Mouse (Mus musculus) hindlimb bud, embryonic 11.5 days (tissue): ENCODE data around the gene Dop1b.

Source experiments
- DNase-seq: peaks from one replicate; pipeline ENCODE4 v3.0.0-alpha.2; 2012; ENCODE audit warnings: low read depth, low spot score; ENCODE audit errors: extremely low spot score

The Dop1b gene

DNA sequence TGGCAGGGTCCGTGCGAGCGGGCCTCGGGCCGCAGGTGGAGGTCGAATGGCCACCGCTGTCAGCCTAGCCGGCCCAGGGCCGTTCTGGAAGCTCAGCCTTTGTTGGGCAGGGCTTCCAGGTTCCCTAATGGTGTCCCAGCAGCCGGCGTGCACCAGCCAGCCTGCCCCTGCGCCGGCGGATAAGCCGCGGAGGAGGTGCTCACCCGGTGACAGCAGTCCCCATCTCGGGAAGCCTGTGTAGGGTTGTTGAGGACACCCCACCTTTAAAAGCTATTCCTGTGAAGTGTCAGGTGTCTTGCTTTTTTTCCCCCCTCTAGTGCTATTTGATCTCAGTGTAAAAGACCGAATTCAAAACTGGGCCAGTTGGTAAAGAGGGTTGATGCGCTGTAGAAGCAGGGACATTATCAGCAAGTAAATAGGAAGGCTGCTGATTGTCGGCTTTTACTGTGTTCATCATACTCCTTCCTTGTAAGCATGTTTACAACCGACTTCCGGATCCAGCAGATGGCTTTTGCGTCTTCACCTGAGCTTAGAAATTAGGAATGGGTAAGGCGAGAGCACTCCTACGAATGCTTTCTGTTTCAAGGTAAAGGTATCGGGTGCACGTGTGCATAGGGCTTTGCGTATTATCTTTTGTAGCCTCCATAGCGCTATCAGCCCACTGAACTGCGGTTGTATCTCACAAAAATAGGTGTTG, 633 bp downstream of the Dop1b start:
- DNase-seq, result no peak

DNA sequence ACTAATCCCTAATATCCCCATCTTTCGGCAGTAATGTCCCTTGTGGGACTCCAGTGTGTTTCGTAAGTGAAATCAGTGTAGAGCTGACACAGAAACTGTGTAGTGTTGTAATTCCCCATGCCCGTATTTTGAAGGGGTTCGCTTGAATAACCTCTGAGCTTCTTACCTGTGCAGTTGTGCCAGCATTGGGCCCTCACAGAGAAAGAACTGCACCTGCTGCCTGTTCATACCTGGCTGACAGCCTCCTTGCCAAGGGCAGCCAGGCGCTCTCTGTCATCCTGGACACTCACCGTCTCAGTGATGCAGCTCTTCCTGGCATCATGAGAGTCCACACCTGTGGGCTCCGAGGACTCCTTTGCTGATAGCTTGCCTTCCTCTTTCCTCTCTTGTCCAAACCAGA, 1.3 kb downstream of the Dop1b start:
- no peak for DNase-seq

DNA sequence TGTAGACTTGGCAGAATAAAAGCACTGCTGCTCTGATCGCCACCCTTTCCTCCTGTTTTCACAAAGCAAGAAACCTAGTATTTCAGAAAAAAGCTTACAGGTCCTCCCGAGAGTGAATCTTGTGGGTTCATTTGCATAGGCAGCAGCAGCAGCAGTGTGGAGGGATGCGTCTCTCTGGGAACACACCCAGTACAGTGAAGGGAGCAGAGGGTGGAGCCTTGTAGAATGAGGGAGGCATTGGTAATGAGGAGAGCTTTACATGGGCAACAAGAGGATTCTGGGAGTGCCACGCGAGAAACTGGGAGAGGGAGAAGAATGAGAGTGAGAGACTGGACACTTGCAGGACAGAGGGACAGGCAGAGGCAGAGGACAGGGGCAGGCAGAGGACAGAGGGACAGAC, 2.7 kb downstream of the Dop1b start:
- no peak for DNase-seq

DNA sequence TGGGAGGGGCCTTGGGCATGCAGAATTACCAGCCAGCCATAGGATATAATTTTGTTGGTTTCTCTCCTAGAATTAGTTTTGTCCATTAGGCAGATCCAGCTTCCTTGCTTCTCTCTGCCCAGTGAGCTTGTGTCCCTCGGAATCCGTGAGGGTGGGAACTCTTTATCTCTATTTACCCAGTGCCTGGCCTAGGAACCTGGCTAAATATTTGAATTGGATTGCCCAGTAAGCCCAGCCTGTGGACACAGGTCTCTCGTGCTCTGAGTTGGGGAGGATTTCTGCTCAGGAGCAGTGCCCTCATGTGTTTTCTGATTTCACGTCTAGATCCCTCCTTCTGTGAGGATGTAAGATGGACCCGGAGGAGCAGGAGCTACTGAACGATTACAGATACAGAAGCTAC, 4.1 kb downstream of the Dop1b start:
- DNase-seq, result no peak

DNA sequence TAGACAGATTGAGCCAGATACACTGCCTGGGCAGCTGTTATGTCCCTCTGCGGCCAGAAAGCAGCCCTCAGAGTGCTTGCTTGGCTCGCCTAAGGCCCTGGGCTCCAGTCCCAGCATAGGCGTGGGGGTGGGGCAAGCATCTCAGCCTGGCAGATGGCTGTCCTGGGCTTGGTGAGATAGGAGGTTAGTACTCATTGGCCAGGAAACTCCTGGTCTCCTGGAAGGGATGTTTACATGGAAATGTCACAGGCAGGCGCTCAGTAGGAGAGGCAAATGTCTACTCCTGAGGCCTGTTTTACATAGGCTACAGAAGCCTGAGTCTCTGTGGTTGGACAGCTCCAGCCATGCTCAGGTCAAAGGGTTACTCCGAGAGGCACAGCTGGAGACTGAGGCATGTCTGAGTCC, 5.6 kb downstream of the Dop1b start:
- no peak for DNase-seq

DNA sequence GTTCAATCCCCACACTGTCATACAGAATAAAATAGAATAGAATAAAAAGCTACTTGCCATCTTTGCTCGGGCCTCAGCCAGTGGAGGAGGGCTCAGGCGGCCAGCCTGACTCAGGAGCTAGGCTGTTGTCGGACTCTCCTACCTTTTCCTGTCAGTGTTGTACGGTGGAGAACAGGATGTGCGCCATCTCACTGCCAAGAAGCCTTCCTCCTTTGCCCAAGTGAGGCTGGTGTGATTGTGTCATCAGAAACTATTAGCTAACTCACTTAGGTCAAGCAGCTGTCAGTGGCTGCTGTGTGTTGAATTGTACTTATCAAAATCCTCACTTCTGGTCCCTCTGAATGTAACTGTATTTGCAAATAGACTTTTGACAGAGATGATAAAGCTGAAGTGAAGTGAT, 10.1 kb downstream of the Dop1b start:
- DNase-seq, result no peak

DNA sequence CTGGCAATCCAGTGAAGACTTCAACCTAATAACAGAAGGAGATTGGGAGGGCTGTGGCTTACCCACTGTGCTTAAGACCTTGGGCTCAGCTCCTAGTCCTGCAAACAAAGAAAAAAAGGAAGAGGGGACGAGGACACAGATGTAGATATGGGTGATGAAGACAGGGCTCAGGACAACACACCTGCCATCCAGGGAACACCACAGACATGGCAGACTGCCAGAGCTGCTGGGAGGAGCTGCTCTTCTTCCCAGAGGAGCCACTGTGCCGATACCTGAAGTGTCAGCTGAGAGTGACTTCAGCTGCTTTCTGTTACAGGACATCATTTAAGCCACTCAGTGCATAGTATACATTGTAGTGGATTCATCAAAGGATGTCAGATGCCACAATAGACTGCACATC, 10.8 kb downstream of the Dop1b start:
- no peak for DNase-seq

DNA sequence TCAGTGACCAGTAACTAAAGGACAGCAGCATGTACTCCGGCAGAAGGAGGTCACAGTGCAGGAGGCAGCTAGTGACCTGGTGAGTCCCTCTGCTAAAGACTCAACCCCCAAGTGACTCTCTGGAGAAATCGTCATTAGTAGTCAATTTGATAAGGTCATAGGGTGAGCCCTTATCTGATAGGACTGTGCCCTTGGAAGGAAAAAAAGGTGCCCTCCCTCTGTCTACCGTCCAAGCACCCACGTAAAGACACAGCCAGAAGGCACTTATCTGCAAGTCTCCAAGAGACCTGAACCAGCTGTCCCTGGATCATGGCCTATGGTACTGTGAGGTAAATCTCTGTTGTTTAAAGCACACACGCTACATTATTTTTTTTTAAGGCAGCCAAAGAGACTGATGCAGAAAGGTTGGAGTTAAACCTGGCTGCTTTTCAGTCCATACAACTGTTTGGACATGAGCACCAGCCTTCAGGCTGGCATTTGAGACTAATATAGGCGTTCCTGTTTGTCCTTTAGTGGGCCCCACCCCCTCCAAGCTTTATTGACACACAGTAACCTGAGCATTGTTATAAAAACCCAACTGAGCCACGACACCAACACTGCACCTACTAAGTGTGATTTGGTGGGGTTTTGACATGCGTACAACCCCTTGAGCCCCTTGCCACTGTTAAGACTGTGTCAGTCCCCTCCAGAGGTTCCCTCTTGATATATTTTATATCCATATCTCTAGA, 13.9 kb downstream of the Dop1b start:
- no peak for DNase-seq

DNA sequence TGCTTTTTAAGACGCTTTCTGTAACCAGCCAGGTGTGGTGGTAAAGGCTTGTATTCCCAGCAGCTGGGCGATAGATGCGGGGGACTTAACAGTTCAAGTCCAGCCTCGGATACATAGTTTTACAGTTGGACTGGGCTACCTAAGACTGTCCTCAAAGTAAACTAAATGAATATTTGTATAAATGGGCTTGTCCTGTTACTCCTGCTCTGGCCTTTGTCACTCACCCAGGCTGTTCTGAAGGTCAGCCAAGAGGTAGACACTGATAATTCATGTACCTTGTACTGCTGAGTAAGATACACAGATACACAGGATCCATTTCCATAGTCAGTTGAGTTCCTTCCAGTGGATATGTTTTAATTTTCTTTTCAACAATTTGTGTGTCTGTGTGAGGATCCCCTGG, 14.5 kb downstream of the Dop1b start:
- no peak for DNase-seq

DNA sequence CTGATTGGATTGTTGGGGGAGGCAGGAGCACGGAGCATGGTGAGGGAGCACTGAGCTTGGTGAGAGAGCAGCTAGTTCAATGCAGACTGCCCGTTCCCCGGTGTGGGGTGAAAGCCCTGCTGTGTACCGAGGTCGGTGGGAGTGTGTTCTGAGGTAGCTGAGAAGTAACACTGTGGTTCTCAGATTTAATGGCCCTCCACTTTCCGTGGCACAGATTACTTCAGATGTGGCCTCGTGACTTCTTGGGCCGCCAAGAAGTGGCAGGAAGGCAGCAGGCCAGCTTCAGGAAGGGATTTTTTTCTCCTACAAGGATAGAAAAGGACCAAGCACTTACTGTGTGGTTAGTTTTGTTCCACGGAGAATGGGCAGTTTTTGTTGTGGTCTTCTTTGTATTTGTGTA, 17.0 kb downstream of the Dop1b start:
- DNase-seq, result no peak

DNA sequence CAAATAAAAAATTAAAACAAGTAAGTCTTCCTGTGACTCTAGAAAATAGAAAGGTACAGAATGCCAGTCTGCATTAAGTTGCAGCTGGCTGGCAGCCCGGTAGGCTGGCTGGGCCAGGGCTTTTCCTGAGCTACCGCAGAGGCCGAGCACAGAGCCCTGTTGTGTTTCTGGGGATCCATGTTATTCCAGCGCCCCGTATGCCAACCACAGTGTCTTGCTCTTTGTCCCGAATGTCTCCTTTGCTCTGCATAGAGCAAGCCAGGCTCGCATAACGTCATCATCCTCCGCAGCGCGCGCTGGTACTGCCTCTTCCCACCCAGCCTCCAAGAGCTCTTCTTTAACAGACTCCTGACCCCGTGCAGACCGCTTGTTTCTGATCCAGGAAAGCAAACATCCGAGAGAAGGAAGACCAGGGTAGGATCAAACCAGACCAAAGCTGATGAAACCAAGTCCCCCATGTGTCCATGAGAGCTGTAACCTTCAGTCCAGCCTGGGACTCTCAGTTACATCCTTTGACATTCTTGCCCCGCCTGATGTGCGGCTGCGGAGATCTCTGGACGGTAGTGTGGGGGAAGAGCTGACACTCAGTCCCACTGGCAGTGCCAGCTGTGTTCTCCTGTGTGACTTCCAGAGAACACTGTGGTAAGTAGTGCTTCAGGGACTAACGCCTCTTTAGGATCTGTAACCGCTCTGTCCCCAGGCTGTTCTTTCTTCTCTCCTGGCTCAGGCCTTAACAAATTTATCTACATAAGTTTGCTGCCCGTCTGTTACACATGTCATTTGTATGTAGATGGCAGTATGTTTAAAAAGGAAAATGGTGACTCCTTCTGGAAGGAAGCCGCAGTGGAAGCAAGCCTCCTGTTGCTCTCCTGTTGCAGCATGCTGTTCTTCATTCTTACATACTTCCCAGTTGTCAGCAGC, 18.4 kb downstream of the Dop1b start:
- no peak for DNase-seq

DNA sequence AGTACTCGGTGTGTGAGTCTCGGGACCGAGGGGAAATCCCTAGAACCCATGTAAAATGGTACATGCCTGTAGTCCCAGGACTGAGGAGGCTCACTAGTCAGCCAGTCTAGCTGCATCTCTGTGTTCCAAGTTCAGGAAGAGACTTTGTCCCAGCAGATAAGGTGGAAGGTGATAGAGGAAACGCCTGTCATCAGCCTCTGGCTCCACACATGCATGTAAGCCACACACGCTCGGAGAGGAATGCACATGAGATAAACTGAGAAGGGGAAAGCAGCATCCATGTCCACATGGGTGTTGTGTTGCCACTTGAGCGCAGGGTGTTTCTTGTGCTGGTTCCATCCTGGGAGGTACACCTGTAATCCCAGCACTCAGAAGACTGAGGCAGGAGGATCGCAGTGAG, 19.6 kb downstream of the Dop1b start:
- no peak for DNase-seq

DNA sequence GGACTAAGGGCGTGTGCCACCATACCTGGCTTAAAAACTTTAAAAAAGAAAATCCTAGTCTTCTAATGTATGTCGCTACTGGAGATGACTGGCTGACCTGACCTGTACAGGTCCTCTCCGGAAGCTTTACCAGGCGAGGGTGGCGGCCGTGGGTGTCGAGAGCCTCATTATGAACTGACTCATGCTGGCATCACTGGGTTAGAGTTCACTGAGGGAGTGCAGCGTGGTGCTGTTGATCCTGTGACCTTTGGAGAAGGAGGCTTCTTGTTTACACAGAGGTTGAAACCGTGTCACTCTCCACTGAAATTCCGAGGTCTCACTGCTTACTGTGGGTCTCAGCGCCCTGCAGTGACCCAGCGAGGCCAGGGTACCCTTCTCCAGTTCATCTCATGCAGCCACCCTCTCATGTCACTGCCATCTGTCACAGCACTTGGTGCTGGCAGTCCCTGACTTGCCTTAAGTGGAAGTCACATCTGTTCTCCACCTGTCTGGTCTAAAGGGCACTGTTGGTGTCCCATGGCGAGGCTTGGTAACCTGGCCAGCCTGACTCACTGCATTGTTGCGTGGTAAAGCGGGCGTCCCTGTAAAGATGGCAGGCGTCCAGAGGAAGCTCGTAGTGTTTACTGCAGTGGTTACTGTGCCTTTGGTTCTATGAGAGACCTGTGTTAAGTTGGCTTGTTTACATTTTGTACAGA, 21.3 kb downstream of the Dop1b start:
- DNase-seq, result no peak

DNA sequence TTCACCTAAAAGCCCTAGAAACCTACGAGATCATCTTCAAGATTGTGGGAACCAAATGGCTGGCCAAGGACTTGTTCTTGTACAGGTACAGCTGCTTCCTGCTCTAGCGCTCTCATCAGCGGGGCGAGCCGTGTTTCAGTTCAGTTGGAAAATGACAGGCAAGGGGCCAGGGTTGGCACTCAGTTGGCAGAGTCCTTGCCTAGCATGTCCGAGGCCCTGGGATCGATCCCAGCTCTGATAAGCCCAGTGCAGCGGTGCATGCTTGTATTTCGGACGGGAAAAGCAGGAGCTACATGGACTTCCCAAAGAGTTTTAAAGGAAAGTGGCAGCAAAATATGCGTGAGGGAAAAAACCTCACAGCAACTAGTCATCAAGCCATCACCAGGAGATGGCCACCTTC, 27.5 kb downstream of the Dop1b start:
- no peak for DNase-seq

DNA sequence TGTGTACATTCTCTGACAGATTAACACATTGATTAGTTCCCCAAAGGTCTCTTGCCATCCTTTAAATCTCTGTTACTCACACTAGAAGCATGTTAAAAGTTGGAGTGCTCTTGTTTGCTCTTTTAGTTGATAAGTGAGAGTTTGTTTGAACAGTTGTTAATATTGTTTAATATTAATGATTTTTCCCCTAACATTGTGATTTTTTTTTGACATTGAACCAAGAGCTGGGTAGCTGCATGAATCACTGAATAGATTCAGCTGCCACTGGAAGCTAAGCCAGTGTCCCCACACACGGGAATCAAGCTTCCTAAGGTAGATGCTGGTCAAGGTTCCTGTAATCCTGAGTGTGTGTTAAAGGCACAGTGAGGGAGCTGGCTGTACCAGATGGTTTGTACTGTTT, 31.2 kb downstream of the Dop1b start:
- no peak for DNase-seq

DNA sequence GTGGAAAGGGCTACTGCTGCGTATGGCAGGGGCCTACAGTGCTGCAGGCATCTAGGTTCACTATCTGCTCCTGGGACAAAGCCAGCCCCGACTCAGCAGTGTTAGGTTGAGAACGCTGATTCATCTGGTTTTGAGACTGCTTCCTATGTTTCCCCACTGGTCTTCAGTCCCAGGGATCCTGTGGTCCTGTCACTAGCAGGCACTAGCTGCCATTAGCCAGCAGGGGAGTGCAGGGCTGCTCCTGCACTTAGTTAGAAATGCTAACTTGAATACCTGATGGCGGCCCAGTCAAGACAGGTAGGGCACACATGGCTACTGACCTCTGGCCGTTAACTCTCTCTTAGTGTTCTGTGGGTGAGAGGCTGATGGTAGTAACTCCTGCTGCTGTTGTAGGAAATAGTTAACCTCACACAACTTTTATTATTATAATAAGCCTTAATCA, 32.4 kb downstream of the Dop1b start:
- no peak for DNase-seq

DNA sequence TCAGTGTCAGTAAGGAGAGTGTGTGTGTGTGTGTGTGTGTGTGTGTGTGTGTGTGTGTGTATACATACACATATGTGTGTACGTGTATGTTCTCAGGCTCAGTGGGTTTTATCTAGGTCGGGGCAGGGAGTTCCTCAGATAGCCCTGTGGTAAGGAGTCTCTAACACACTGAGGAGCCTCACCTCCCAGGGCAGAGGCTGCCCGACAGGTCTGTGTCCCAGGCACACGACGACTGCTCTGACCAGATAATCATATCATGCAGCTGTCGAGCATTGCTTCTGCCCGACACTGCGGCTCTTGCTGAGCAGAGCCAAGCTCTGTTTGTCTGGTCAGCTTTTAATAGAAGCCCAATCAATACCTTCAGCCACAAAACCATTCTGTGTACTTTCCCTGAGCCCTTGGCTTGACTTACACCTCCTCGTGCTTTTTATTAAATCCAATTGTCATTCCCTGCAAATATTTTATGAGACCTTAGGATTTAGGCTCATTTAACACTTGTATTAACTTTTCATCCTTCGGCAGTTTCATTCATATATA, 33.2 kb downstream of the Dop1b start:
- no peak for DNase-seq

DNA sequence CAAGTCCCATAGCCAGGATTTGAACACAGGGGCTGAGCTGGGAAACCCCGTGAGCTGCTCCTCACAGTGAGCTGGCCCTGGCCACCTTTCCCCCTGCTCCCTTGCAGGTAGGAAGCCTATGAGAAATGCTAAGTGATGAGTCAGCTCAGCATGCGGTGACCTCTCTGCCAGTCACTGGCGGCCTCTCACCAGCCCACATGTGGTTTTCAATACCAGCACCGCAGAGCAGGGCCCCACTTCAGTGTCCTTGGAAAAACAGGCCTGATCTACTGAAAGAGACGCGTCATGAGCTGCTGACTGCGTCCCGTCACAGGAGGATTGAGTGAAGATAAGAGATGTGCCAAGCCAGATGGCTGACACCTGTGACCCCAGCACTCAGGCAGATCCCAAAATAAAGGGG, 34.7 kb downstream of the Dop1b start:
- DNase-seq, result no peak

DNA sequence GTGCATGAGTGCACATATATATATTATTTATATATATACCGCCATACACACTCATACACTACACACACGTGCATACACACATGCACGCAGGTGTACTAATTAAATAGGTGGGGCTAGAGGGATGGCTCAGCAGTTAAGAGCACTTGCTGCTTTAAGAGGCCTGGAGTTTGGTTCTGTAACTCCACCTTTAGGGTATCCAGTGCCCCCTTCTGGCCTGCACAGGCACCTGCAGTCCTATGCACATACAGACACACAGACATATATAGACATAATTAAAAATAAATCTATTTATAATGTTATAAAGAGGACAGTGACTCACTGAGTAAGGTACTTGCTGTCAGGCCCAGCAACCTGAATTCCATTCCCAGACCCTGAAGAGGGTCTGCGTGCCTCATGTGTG, 35.3 kb downstream of the Dop1b start:
- no peak for DNase-seq

DNA sequence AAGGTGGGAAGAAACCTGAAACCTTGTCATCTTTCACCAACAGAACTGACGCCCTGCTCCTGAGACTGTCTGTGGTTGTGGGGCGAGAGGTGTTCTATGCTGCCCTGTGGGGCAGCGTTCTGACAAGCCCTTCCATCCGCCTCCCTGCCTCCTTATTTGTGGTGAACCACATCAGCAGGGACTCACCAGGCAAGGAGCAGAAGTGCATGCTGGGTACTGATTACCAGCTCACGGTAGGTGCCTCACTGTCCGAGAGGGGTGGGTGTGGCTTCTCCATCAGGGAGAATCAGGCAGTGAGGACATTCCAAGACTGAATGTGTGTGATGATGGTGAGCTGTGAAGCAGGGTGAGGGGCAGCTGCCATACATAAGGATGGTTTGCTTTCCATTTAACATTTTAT, 35.7 kb downstream of the Dop1b start:
- no peak for DNase-seq
